Mouse (Mus musculus) retina, postnatal 7 days (tissue): ENCODE measurements around the gene Slc35a3.
"Not testable (repeated sequence)": the region's sequence is repeated elsewhere in the genome, so short reads cannot be mapped to it uniquely, and the experiment has no call there.

Source experiments
- DNase-seq: peaks from one replicate; pipeline ENCODE4 v3.0.0-alpha.2; 2012; ENCODE audit warnings: low read depth, low spot score

Slc35a3 gene

GRCm38 (mm10) chr3:116698786-116699185, 13.8 kb downstream of the Slc35a3 start:
- DNase-seq, result no peak

DNA sequence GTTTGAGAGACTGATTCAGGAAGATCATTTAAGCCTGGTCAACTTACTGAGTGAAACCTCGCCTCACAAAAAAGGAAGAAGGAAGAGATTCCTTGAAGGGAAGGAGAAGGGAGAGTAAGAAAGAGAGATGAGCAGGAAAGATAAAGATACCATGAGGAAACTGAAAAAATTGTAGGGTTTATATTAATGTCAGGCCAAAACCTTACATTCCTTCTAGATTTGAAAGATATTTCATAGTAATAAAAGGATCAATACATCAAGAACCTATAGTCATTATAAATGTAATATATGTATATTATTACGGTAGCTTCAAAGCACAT, 17.0 kb downstream of the Slc35a3 start:
- DNase-seq, result no peak

- DNase-seq, result no peak
Observed at GRCm38 (mm10) chr3:116694955-116695665, 17.5 kb downstream of the Slc35a3 start.

DNA sequence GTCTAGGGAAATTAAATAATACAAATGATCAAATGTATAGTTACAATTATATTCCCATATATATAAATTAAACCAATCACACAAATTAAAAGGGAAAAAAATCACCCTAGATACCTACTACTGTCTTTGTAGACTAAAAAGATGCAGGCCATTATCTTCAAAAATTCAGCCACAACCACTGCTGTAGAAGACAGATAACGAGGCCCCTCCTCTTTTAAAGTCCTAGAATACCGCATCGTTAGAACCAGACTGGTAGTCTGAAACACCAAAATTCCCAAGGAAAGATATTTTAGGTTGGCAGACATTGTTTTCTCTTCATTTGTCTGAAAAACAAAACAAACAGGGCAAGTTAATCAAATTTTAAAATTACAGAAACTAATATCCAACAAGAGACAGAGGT, 18.3 kb downstream of the Slc35a3 start:
- no peak for DNase-seq

DNA sequence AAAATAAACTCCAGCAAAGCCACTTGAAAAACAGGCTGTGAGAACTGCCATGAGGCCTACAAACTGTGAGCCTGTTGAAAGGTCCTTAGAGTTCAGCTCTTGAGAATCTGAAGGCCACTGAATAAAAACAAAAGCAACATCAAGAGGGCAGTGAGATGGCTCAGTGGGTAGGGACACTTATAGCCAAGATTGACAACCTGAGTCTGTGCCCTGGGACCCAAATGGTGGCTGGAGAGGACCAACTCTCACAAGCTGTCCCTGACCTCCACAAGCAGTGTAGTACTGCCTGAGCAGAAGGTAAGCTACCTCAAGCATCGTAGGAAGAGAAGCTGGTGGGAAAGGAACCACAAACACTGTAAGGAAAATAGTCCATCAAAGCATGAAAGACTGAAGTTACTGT, 31.5 kb downstream of the Slc35a3 start, which contains the start of gene Gm43191:
Gene Gm43191 (minus strand): TSS at position 101 of the 400 bp plus-strand sequence.
- DNase-seq, result no peak

- not testable (repeated sequence) for DNase-seq
Observed at GRCm38 (mm10) chr3:116664281-116664680, 48.4 kb downstream of the Slc35a3 start.

DNA sequence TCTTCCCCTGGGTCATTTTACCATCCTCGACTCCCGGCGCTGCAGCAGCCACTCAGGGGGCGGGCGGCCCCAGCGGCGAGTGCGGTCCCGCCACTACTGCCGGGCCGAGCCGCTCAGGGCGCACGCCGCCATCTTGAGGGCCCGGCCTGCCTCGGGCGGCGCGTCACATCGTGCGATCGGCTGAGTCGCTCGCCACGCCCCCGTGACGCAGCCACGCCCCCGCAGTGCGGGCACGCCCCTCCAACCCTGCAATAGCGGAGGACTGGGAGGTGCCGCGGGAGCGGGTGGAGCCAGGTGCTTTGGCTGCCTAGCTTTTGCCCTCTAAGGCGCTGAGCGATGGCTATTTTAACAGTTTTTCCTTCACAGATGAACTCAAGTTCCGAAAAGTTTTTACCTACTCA, 50.2 kb downstream of the Slc35a3 start, which contains the start of gene Mfsd14a:
Gene Mfsd14a (minus strand): TSS at position 215 of the 401 bp plus-strand sequence.
- peak; percentile 89 for DNase-seq

DNA sequence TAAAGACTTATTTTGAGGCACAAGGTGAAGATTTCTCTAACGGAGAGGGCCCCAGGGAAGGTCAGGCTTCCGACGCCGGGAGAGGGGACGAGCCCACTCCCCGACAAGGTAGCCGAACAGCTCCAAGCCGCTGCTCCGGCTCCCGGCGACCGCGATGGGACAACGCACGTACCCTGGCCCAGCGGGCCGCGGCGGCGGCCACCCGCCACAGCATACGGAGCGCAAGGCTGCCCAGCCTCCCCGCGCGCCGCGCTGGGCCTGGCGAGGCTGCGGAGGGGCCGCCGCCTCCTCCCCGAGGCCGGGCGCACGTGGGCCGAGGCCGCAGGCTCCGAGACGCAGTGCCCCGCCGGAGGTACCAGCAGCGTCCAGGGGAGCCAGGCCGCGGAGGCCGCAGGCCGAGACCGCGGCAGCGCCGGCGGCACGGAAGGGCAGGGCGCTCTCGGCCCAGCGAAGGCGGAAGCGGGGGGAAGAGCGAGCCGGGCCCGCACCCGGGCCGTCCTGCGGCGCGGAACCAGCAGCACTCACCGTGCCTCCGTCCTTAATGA, 50.7 kb downstream of the Slc35a3 start:
- no peak for DNase-seq

DNA sequence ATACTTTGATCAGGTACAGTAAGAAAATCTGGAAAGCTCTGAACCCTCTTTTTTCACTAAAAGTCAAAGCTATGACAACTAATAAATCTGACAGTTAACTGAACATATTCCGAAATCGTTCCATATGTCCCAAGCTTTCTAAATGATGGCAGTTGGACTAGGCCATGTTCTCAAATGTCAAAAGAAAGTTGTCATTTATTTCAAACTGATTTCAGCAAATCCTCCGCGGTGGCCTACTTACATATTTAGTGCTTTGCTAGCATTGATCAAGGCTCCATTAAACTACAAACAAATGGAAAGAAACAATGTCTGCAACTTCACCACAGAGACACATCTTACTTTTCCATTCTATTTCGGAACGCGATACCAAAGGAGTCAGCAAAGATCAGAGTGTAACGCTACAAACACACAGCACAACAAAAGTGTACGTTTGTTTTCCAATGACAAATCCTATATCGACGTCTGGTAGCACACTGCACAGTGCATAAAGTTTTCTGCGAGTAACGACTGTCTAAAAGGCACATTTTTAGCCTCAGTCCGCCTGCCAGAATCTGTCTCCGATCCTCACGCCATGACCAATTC, 51.3 kb downstream of the Slc35a3 start:
- DNase-seq, result no peak

- DNase-seq, result no peak
Observed at GRCm38 (mm10) chr3:116659856-116660430, 52.7 kb downstream of the Slc35a3 start.

- no peak for DNase-seq
Observed at GRCm38 (mm10) chr3:116658928-116659565, 53.6 kb downstream of the Slc35a3 start.

- no peak for DNase-seq
Observed at GRCm38 (mm10) chr3:116656184-116656965, 56.3 kb downstream of the Slc35a3 start.

- not testable (repeated sequence) for DNase-seq
Observed at GRCm38 (mm10) chr3:116654051-116654450, 58.6 kb downstream of the Slc35a3 start.

- DNase-seq, result no peak
Observed at GRCm38 (mm10) chr3:116653278-116653945, 59.2 kb downstream of the Slc35a3 start.

GRCm38 (mm10) chr3:116652033-116652446, 60.6 kb downstream of the Slc35a3 start:
- no peak for DNase-seq

DNA sequence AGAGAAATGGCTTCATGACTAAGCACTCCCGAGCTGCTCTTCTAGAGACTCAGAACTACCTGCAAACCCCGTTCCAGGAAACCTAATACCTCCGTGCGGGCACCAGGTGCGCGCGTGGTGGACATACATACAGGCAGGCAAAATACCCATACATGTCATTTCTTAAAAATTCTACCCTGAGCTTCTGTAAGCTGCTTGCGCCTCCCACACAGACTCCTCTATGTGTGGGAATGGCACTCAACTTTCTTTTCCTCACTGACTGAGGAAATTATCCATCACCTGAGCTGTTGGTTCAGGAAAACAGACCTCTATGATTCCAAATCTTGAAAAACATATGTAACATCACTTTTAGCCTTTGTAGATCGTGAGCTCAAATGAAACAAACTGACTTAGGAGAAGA, 61.9 kb downstream of the Slc35a3 start:
- DNase-seq, result no peak

GRCm38 (mm10) chr3:116648805-116649204, 63.8 kb downstream of the Slc35a3 start:
- DNase-seq, result no peak

DNA sequence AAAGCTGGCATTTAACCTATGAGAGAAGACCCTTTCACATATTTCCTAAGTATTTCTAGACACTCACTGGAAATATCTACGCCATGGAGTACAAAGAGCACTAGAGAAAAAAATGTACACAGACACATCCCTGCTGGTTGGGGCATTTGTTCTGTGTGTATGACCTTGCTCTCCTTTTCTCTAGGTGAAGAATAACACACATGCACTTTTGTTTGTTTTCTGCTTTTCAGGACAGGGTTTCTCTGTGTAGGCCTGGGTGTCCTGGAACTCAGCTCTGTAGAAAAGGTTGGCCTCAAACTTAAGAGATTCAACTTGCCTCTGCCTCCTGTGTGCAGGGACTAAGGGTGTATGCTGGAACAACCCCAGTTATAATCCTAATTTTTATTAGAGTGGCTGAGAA, 66.2 kb downstream of the Slc35a3 start:
- DNase-seq, result no peak

DNA sequence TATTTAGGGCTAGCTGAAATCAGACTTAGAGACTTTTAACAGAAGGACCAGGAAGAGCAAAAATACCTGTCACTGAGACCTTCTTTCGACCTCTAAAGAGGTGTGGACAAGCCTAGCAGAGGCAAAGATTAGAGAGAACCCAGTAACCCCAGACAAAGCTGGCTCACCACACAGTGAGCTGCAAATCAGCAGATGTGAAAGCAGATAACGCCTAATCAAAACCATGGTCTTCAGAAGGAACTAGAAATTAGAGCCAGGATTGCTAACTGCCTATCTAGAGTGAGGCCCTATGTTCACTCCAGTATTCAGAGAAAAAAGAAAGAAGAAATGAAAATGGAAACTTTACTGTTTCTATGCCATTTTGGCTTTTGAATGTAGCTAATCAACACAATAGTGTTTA, 70.3 kb downstream of the Slc35a3 start:
- DNase-seq, result no peak

DNA sequence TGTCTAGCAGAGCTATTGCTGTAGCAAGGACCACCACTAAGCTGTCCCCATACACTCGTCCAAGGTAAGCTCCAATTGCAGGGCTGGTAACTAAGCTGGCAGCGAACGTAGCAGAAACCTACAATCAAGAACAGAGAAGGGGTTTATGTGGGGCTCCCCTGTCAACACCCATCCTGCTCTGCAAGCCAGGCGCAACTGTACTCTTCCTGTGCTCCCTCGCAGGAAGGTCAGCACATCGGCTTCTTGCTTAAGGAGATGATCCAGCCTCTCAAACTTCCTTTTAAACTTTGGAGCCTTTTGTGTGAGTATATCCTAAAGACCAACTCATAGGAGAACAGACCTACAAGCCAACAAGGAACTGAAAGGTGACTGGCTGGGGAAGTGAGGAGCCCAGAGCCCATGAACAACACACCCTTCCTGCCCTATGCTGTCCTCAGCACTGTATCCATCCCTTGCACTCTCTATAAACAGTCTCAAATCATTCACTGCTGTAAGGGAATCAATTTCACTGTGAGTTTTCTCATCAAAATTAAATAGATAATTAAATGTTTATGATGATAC, 70.7 kb downstream of the Slc35a3 start:
- no peak for DNase-seq

DNA sequence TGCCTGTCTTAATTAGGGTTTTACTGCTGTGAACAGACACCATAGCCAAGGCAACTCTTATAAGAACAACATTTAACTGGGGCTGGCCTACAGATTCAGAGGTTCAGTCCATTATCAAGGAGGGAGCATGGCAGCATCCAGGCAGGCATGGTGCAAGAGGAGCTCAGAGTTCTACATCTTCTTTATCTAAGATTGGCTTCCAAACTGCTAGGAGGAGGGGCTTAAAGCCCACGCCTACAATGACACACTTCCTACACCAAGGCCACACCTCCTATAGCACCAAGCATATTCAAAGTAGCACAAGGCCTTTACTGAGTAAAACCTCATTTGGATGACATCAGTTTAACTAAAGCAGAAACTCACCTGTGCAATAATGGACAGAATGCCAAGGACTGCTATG, 72.6 kb downstream of the Slc35a3 start:
- no peak for DNase-seq
